Mouse (Mus musculus) CH12.LX (cell line): ENCODE measurements around the gene Chst2. TPM values are rescaled to one million over a fixed set of nuclear protein-coding genes. Genes with fewer than 3 reads are reported as not detected.

Source experiments
- DNase-seq: peaks from one replicate; pipeline ENCODE4 v3.0.0-alpha.2; 2013; ENCODE audit errors: extremely low read depth
- H3K27ac ChIP-seq: 2 replicates; pipeline ENCODE4 v1.5.1; 2012; ENCODE audit warnings: low read depth, mild to moderate bottlenecking, control low read depth, moderate library complexity; ENCODE audit not compliant: insufficient read depth
- H3K27me3 ChIP-seq: replicated peaks from 2 replicates; pipeline ENCODE3; 2012; ENCODE audit warnings: inconsistent platforms
- H3K36me3 ChIP-seq, 2 experiments: replicated peaks in 1 of 2; 2 replicates each; pipeline versions ENCODE3 to v1.6.1; 2012; ENCODE audit warnings: inconsistent platforms in 1 of 2, low read length in 1 of 2, mild to moderate bottlenecking in 1 of 2, mixed read lengths in 1 of 2, moderate library complexity in 1 of 2; ENCODE audit not compliant: control insufficient read depth in 1 of 2, insufficient read depth in 1 of 2
- H3K4me1 ChIP-seq, 2 experiments: 2 replicates each; pipeline ENCODE4 v1.6.1; 2012; ENCODE audit warnings: inconsistent platforms in 1 of 2, moderate library complexity in 1 of 2; ENCODE audit not compliant: insufficient read depth in 2 of 2, control insufficient read depth in 1 of 2
- H3K4me2 ChIP-seq: 2 replicates; pipeline ENCODE4 v1.6.1; 2012; ENCODE audit warnings: low read depth, mild to moderate bottlenecking, control low read depth; ENCODE audit not compliant: poor library complexity, insufficient read depth, severe bottlenecking
- H3K4me3 ChIP-seq, 3 experiments: fragments of 150-350 bp in 1 of 3; sonication (generic) in 1 of 3; replicated peaks in 1 of 3; 2 replicates each; pipeline versions ENCODE3 to v1.5.1; 2011 to 2012; ENCODE audit warnings: low read depth in 2 of 3, low read length in 2 of 3, mild to moderate bottlenecking in 2 of 3, moderate library complexity in 2 of 3, control low read depth in 1 of 3, improper control_type of control experiment in 1 of 3, inconsistent platforms in 1 of 3, mixed read lengths in 1 of 3; ENCODE audit not compliant: poor library complexity in 1 of 3
- H3K79me2 ChIP-seq: replicated peaks from 2 replicates; pipeline ENCODE4 v1.6.1; 2012; ENCODE audit warnings: mild to moderate bottlenecking, moderate library complexity; ENCODE audit not compliant: control insufficient read depth, poor library complexity, insufficient read depth, severe bottlenecking; ENCODE audit errors: extremely low read depth
- H3K9ac ChIP-seq: 2 replicates; pipeline ENCODE4 v1.6.1; 2012; ENCODE audit warnings: low read depth, mild to moderate bottlenecking, control low read depth, moderate library complexity; ENCODE audit not compliant: insufficient read depth
- H3K9me3 ChIP-seq: replicated peaks from 2 replicates; pipeline ENCODE3; 2012; ENCODE audit warnings: low read length, inconsistent platforms, mixed read lengths
- BHLHE40 ChIP-seq: IDR thresholded peaks from 2 replicates; pipeline ENCODE4 v1.6.1; 2011; ENCODE audit warnings: mild to moderate bottlenecking, low read depth, low read length, improper control_type of control experiment
- CHD1 ChIP-seq: IDR thresholded peaks from 2 replicates; pipeline ENCODE4 v1.6.1; 2012; ENCODE audit warnings: low read depth, low read length, improper control_type of control experiment, inconsistent platforms
- CHD2 ChIP-seq: IDR thresholded peaks from 2 replicates; pipeline ENCODE4 v1.6.1; 2011; ENCODE audit warnings: low read length, improper control_type of control experiment
- CTCF ChIP-seq, 2 experiments: IDR thresholded peaks in 1 of 2; conservative IDR thresholded peaks in 1 of 2; 2 replicates each; pipeline ENCODE4 v1.5.1; 2011 to 2012; ENCODE audit warnings: low read depth in 2 of 2, low read length in 2 of 2, improper control_type of control experiment in 1 of 2, inconsistent platforms in 1 of 2, mild to moderate bottlenecking in 1 of 2, moderate library complexity in 1 of 2
- ELF1 ChIP-seq: IDR thresholded peaks from 2 replicates; pipeline ENCODE4 v1.6.1; 2014; ENCODE audit warnings: low read depth, mild to moderate bottlenecking, inconsistent platforms, low read length, improper control_type of control experiment
- HCFC1 ChIP-seq: IDR thresholded peaks from 2 replicates; pipeline ENCODE4 v1.6.1; 2012; ENCODE audit warnings: low read depth, mild to moderate bottlenecking, inconsistent platforms, low read length, improper control_type of control experiment
- IRF4 ChIP-seq: IDR thresholded peaks from 2 replicates; pipeline ENCODE4 v1.6.1; 2014; ENCODE audit warnings: low read depth, mild to moderate bottlenecking, inconsistent platforms, low read length, improper control_type of control experiment
- JUND ChIP-seq: conservative IDR thresholded peaks from 2 replicates; pipeline ENCODE4 v1.6.1; 2011; ENCODE audit warnings: low read depth, low read length, improper control_type of control experiment
- KAT2A ChIP-seq: IDR thresholded peaks from 2 replicates; pipeline ENCODE4 v1.6.1; 2012; ENCODE audit warnings: low read length, improper control_type of control experiment, inconsistent platforms; ENCODE audit not compliant: insufficient replicate concordance
- MXI1 ChIP-seq: IDR thresholded peaks from 2 replicates; pipeline ENCODE4 v1.6.1; 2011; ENCODE audit warnings: mild to moderate bottlenecking, low read depth, low read length, improper control_type of control experiment
- MYC ChIP-seq: IDR thresholded peaks from 2 replicates; pipeline ENCODE4 v1.6.1; 2011; ENCODE audit warnings: low read depth, mild to moderate bottlenecking, improper control_type of control experiment, low read length
- NRF1 ChIP-seq: IDR thresholded peaks from 2 replicates; pipeline ENCODE4 v1.6.1; 2014; ENCODE audit warnings: low read depth, mild to moderate bottlenecking, inconsistent platforms, low read length, improper control_type of control experiment, moderate library complexity
- POLR2A ChIP-seq: IDR thresholded peaks from 2 replicates; pipeline ENCODE4 v1.6.1; 2011; ENCODE audit warnings: low read depth, mild to moderate bottlenecking, improper control_type of control experiment, low read length
- RAD21 ChIP-seq: IDR thresholded peaks from 2 replicates; pipeline ENCODE4 v1.6.1; 2011; ENCODE audit warnings: low read depth, mild to moderate bottlenecking, low read length, improper control_type of control experiment, moderate library complexity
- RCOR1 ChIP-seq: conservative IDR thresholded peaks from 2 replicates; pipeline ENCODE4 v1.6.1; 2012; ENCODE audit warnings: low read depth, mild to moderate bottlenecking, inconsistent platforms, low read length, improper control_type of control experiment
- UBTF ChIP-seq: IDR thresholded peaks from 2 replicates; pipeline ENCODE4 v1.6.1; 2012; ENCODE audit warnings: low read depth, mild to moderate bottlenecking, inconsistent platforms, low read length, improper control_type of control experiment, moderate library complexity
- USF1 ChIP-seq: IDR thresholded peaks from 2 replicates; pipeline ENCODE4 v1.6.1; 2014; ENCODE audit warnings: low read depth, mild to moderate bottlenecking, inconsistent platforms, low read length, improper control_type of control experiment
- USF2 ChIP-seq: conservative IDR thresholded peaks from 2 replicates; pipeline ENCODE4 v1.6.1; 2011; ENCODE audit warnings: low read depth, low read length, improper control_type of control experiment
- ZC3H11A ChIP-seq: IDR thresholded peaks from 2 replicates; pipeline ENCODE4 v1.6.1; 2012; ENCODE audit warnings: low read depth, mild to moderate bottlenecking, inconsistent platforms, low read length, improper control_type of control experiment
- ZKSCAN1 ChIP-seq: IDR thresholded peaks from 2 replicates; pipeline ENCODE4 v1.6.1; 2012; ENCODE audit warnings: low read depth, inconsistent platforms, low read length, improper control_type of control experiment, borderline replicate concordance
- ZMIZ1 ChIP-seq: IDR thresholded peaks from 2 replicates; pipeline ENCODE4 v1.6.1; 2012; ENCODE audit warnings: low read depth, mild to moderate bottlenecking, inconsistent platforms, low read length, improper control_type of control experiment
- ZNF384 ChIP-seq: IDR thresholded peaks from 2 replicates; pipeline ENCODE4 v1.6.1; 2012; ENCODE audit warnings: low read depth, low read length, improper control_type of control experiment, inconsistent platforms
- dilution Hi-C: fragments of 300-500 bp; cut with MboI; formaldehyde crosslinking; loops from 2 replicates; pipeline ENCODE4 v1.14.3; 2020; ENCODE audit warnings: low sequenced_read_pairs; ENCODE audit not compliant: extremely low pct_unique_long_range_greater_than_20kb, extremely low pct_ligation_motif_present
- in situ Hi-C: fragments of 300-500 bp; cut with MboI; formaldehyde crosslinking; loops from 3 replicates; pipeline ENCODE4 v1.14.3; 2019; ENCODE audit warnings: low sequenced_read_pairs, low pct_ligation_motif_present, low pct_unique_long_range_greater_than_20kb, mixed read lengths
- polyA plus RNA-seq: library from polyadenylated mRNA; unstranded; fragments of >175 nt; gene quantifications from 2 replicates; pipeline ENCODE4 v1.2.1, GENCODE M21; 2012; ENCODE audit warnings: low read depth; ENCODE audit not compliant: insufficient read length
- total RNA-seq, 2 experiments: library from RNA; depleted of rRNA; stranded (reverse); fragments of 300-350 nt in 1 of 2; fragments of >200 nt in 1 of 2; gene quantifications; 2 replicates each; pipeline ENCODE4 v1.2.3; 2012 to 2014

Gene Chst2
- total and polyA plus RNA-seq, 3 experiments: not detected

- H3K27me3 ChIP-seq: no peaks in the 10 kb centered on the region
- no peak overlapping the region for H3K9ac ChIP-seq
- H3K79me2 ChIP-seq: no peaks in the 10 kb centered on the region
- no peaks in the 10 kb centered on the region for H3K9me3 ChIP-seq
- no peak for DNase-seq
- no peak overlapping the region for H3K4me3 ChIP-seq
- TF ChIP-seq USF1 (no peak), RAD21 (no peak), ZMIZ1 (no peak), ELF1 (no peak), MXI1 (no peak), JUND (no peak), HCFC1 (no peak)
- TF ChIP-seq, all 38 proteins: peak for 0
- no peak overlapping the region for H3K27ac ChIP-seq
- in situ Hi-C loops (no loop called here), dilution Hi-C loops (no loop called here)
- no peaks in the 10 kb centered on the region for H3K36me3 ChIP-seq
- H3K4me1 ChIP-seq: no peaks in the 10 kb centered on the region
- H3K4me2 ChIP-seq: no peak overlapping the region
Observed at GRCm38 (mm10) chr9:95389956-95390355, 16.6 kb downstream of the Chst2 start.

DNA sequence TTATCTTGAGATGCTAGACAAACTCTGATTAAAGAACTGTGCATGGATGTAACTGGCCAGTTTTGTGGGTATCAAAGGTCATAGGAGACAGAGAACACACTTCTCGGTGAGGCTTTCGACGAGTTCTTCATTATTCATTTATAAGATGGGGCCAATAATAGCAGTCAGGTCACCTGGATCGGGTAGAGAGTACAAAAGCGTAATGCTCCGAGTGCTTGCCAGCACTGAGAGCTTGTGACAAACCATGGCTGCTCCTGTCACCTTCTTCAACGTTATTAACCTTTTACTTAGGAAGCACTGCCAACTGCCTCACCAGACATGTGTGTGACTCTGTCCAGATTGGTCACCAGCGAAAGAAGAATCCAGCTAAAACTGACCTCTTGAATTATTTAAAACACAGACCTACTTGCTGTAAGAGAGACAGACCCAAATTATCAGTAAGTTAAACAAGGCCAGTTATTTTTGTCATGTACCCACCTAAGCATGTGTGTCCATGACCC is 18.6 kb downstream of the Chst2 start:
- no peak overlapping the region for H3K9ac ChIP-seq
- dilution Hi-C loops (no loop called here), in situ Hi-C loops (no loop called here)
- no peaks in the 10 kb centered on the region for H3K27me3 ChIP-seq
- no peaks in the 10 kb centered on the region for H3K79me2 ChIP-seq
- no peaks in the 10 kb centered on the region for H3K9me3 ChIP-seq
- no peak overlapping the region for H3K27ac ChIP-seq
- no peak overlapping the region for H3K4me3 ChIP-seq
- no peak overlapping the region for H3K4me2 ChIP-seq
- H3K4me1 ChIP-seq: no peaks in the 10 kb centered on the region
- DNase-seq: no peak
- TF ChIP-seq IRF4 (no peak), BHLHE40 (no peak), RCOR1 (no peak), RAD21 (no peak), NRF1 (no peak), CHD1 (no peak), POLR2A (no peak), ZNF384 (no peak), CHD2 (no peak), JUND (no peak), KAT2A (no peak), USF2 (no peak), UBTF (no peak), ZKSCAN1 (no peak), CTCF (conservative IDR thresholded peaks at IDR 0.05 in 1 of 2, IDR thresholded peaks at IDR 0.05 in 1 of 2; ENCODE audit: low read depth in 2 of 2, low read length in 2 of 2) (no peak), ZC3H11A (no peak), MYC (no peak), ZMIZ1 (no peak)
- TF ChIP-seq, all 38 proteins: peak for 0
- no peaks in the 10 kb centered on the region for H3K36me3 ChIP-seq
